Mouse (Mus musculus): ENCODE data around the gene Irf7. TPM values are rescaled to one million over a fixed set of nuclear protein-coding genes. Genes with fewer than 3 reads are reported as not detected.

Gene Irf7
- polyA plus RNA-seq, 1 experiment from 2014 or later, result 1.6 TPM

DNA sequence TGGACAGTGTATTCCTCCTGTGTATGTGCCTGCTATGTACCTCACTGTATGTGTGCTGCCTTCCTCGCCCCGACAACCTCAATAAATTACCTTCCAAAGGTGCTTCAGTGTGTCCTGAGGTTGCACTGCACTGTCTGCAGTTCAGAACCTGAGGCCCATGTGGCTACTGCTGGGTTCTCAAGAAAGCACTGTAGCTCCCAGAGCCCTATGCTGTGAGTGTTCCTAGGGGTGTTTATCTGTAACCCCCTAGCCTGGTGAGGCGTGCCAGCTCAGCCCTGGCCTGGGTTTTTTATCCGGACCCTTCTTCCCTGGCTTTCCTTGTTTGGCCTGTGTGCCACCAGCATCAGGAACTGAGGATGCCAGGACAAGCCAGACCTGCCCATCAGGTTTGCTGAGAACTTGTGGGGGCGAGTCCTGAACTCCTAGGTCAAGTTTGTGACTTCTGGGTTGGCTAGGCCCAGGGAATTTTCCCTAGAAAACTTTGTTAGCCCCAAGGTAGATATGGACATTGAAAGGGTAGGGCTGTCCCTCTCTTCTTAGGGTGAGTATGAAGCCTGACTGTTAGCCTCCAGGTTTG lies 47.6 kb downstream of the Irf7 start:
- DNase-seq (ENCODE audit: low spot score), result no peak
- ATAC-seq (ENCODE audit: low FRiP score), result no peak
- 88% methylated on average over 5 of the region's 5 CpGs for WGBS
- Histone ChIP-seq H3K4me2 (replicated peaks) (no peak overlapping the region), H3K4me1 (replicated peaks; ENCODE audit: control insufficient read depth, insufficient read depth, low read length) (peaks cover 32% of the 10 kb centered on the region), H3K9me3 (ENCODE audit: control insufficient read depth, low read length) (no peaks in the 10 kb centered on the region), H3K9ac (no peak overlapping the region), H3K27me3 (ENCODE audit: control insufficient read depth, insufficient read depth, low read length) (no peaks in the 10 kb centered on the region), H3K36me3 (replicated peaks; ENCODE audit: control insufficient read depth, insufficient read depth) (no peaks in the 10 kb centered on the region; the same call in 1 of the 2 replicates), H3K4me3 (replicated peaks; ENCODE audit: low read length) (no peak overlapping the region), H3K27ac (no peak overlapping the region)

DNA sequence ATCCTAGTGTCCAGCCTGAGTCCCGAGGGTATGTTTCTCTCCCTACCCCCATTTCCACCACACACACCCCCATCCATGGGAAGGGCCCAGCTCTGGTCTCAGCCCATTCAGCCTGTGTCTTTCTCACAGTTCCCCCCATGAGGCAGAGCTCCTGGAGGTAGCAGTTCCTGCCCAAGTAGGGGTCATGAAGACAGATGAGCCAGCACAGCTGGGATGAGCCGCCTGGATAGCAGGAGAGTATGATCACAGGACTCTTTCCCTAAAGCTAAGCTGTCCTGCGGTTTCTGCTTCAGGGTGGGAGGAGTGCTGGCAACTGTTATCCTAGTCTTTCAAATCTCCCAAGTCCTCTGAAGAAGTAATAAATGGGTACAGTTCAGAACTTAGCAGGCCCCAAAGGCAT lies 48.1 kb downstream of the Irf7 start:
- WGBS, result 85% methylated on average over 3 of the region's 3 CpGs
- H3K36me3 ChIP-seq (replicated peaks; ENCODE audit: control insufficient read depth, insufficient read depth), result no peaks in the 10 kb centered on the region; the same call in 1 of the 2 replicates

GRCm38 (mm10) chr7:141217343-141218013 lies 48.8 kb downstream of the Irf7 start:
- Histone ChIP-seq H3K4me3 (replicated peaks; ENCODE audit: low read length) (no peak overlapping the region), H3K36me3 (replicated peaks; ENCODE audit: control insufficient read depth, insufficient read depth) (no peaks in the 10 kb centered on the region; the same call in 1 of the 2 replicates), H3K9ac (no peak overlapping the region), H3K27me3 (ENCODE audit: control insufficient read depth, insufficient read depth, low read length) (no peaks in the 10 kb centered on the region), H3K4me2 (replicated peaks) (no peak overlapping the region), H3K4me1 (replicated peaks; ENCODE audit: control insufficient read depth, insufficient read depth, low read length) (peaks cover 28% of the 10 kb centered on the region), H3K9me3 (ENCODE audit: control insufficient read depth, low read length) (no peaks in the 10 kb centered on the region), H3K27ac (no peak overlapping the region)
- no peak for DNase-seq (ENCODE audit: low spot score)
- no peak for ATAC-seq (ENCODE audit: low FRiP score)
- WGBS, result 89% methylated on average over 17 of the region's 17 CpGs

More for the DNA sequence above, 48.1 kb downstream of the Irf7 start:
- DNase-seq (ENCODE audit: low spot score) (no peak), ATAC-seq (ENCODE audit: low FRiP score) (no peak)
- Histone ChIP-seq H3K9me3 (ENCODE audit: control insufficient read depth, low read length) (no peaks in the 10 kb centered on the region), H3K4me3 (replicated peaks; ENCODE audit: low read length) (no peak overlapping the region), H3K4me1 (replicated peaks; ENCODE audit: control insufficient read depth, insufficient read depth, low read length) (peaks cover 32% of the 10 kb centered on the region), H3K4me2 (replicated peaks) (no peak overlapping the region), H3K9ac (no peak overlapping the region), H3K27ac (no peak overlapping the region), H3K27me3 (ENCODE audit: control insufficient read depth, insufficient read depth, low read length) (no peaks in the 10 kb centered on the region)

DNA sequence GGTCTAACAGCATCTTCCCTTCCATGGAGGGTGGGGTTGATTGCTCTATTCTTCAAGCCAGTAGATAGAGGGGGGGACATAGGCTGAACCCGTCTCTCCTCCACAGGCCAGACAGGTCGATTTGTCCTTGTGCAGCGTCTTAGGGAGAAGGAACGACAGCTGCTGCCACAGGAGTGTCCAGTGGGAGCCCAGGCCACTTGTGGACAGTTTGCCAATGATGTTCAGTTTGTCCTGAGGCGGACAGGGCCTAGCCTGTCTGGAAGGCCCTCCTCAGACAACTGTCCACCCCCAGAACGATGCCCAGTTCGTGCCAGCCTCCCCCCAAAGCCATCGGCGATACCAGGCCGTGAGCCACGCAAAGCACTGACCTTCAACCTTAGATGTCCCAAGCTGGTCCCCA lies 49.4 kb downstream of the Irf7 start:
- peak overlapping the region; percentile 83 for H3K4me2 ChIP-seq (replicated peaks)
- no peaks in the 10 kb centered on the region for H3K27me3 ChIP-seq (ENCODE audit: control insufficient read depth, insufficient read depth, low read length)
- DNase-seq (ENCODE audit: low spot score), result no peak
- 89% methylated on average over 11 of the region's 11 CpGs for WGBS
- no peak for ATAC-seq (ENCODE audit: low FRiP score)
- no peak overlapping the region for H3K9ac ChIP-seq
- H3K9me3 ChIP-seq (ENCODE audit: control insufficient read depth, low read length), result no peaks in the 10 kb centered on the region
- no peak overlapping the region for H3K27ac ChIP-seq
- H3K4me3 ChIP-seq (replicated peaks; ENCODE audit: low read length), result 0 out of 2 replicates have a peak overlapping the region, but pooled peaks have one; percentile 62
- no peaks in the 10 kb centered on the region; the same call in 1 of the 2 replicates for H3K36me3 ChIP-seq (replicated peaks; ENCODE audit: control insufficient read depth, insufficient read depth)
- H3K4me1 ChIP-seq (replicated peaks; ENCODE audit: control insufficient read depth, insufficient read depth, low read length), result peaks cover 22% of the 10 kb centered on the region

- H3K27me3 ChIP-seq (ENCODE audit: control insufficient read depth, insufficient read depth, low read length), result no peaks in the 10 kb centered on the region
- DNase-seq (ENCODE audit: low spot score) (no peak), ATAC-seq (ENCODE audit: low FRiP score) (peak; percentile 68)
- peaks cover 17% of the 10 kb centered on the region for H3K4me1 ChIP-seq (replicated peaks; ENCODE audit: control insufficient read depth, insufficient read depth, low read length)
- H3K27ac ChIP-seq, result peak overlapping the region; percentile 49; the same call in 1 of the 2 replicates
- 1% methylated on average over 41 of the region's 42 CpGs for WGBS
- peak overlapping the region; percentile 66 for H3K9ac ChIP-seq
- H3K4me2 ChIP-seq (replicated peaks), result peak overlapping the region; percentile 83
- no peaks in the 10 kb centered on the region; the same call in 1 of the 2 replicates for H3K36me3 ChIP-seq (replicated peaks; ENCODE audit: control insufficient read depth, insufficient read depth)
- peak overlapping the region; percentile 62 for H3K4me3 ChIP-seq (replicated peaks; ENCODE audit: low read length)
- no peaks in the 10 kb centered on the region for H3K9me3 ChIP-seq (ENCODE audit: control insufficient read depth, low read length)
Measured at GRCm38 (mm10) chr7:141215880-141216733, 50.2 kb downstream of the Irf7 start.

DNA sequence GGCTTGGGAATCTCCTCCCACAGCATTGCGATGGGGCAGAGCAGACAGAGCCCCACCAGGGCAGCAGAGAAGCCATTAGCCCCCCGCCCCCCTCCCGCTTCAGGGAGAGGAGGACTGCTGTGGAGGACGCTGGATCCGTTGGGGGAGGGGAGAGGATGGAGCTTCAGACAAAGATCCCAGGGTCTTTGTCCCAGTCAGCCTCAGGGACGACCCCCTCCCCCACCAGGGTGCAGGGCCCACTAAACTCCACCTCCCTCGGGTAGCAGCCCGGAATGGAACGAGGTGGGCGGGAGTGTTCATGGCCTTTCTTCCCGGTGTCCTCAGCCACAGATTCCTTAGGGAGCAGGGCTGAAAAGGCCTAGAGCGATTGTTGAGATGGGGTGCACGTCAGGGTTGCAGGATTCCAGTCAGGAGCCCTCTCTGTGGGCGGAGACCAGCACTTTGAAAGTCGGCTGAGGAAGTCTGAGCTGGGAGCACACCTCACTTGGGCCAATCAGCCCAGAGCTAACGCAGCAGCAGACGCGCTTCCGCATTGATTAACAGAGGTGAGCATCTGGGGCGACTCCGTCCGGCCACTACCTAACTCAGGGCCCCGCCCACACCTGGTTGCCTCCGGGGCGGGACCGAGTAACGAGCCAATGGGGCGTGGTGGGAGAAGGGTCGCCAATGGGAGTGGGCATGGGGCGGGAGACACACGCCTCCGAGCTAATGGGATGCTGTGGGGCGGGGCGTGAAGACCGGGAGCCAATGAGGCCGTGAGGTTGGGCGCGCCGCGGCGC lies 51.0 kb downstream of the Irf7 start, which contains the start of gene Rassf7:
TSS of gene Rassf7 (plus strand) at position 760 of the 779 bp plus-strand sequence.
- no peaks in the 10 kb centered on the region for H3K9me3 ChIP-seq (ENCODE audit: control insufficient read depth, low read length)
- peak within 1 kb of the TSS; percentile 66 for H3K9ac ChIP-seq
- peak within 1 kb of the TSS; percentile 62 for H3K4me3 ChIP-seq (replicated peaks; ENCODE audit: low read length)
- H3K4me1 ChIP-seq (replicated peaks; ENCODE audit: control insufficient read depth, insufficient read depth, low read length), result peaks cover 14% of the 10 kb centered on the region
- DNase-seq (ENCODE audit: low spot score) (peak; percentile 86), ATAC-seq (ENCODE audit: low FRiP score) (peak; percentile 96)
- WGBS, result under 1% methylated on average over 41 of the region's 41 CpGs
- H3K27me3 ChIP-seq (ENCODE audit: control insufficient read depth, insufficient read depth, low read length), result no peaks in the 10 kb centered on the region
- no peaks in the 10 kb centered on the region; the same call in 1 of the 2 replicates for H3K36me3 ChIP-seq (replicated peaks; ENCODE audit: control insufficient read depth, insufficient read depth)
- H3K4me2 ChIP-seq (replicated peaks), result peak within 1 kb of the TSS; percentile 83
- peak within 1 kb of the TSS; percentile 76 for H3K27ac ChIP-seq

DNA sequence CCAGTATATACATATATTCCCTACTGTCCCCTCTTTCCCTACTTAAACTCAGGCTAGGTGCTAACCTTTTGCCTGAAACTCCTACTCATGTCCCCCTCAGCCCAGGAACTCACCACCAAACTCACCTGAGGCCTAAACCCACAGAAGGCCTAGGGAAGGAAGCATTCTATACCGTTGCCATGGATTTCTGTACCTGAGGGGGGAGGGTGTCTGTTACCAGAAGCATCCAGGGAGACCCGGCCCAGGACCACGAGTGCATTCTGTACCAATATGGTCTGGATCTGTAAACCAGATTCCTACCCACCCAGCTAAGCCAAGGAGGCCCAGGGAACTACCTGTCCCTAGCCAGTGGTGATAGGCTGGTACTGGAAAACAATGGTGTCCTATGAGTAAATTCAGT lies 52.0 kb downstream of the Irf7 start:
- H3K36me3 ChIP-seq (replicated peaks; ENCODE audit: control insufficient read depth, insufficient read depth), result no peaks in the 10 kb centered on the region; the same call in 1 of the 2 replicates
- no peak overlapping the region for H3K27ac ChIP-seq
- H3K9me3 ChIP-seq (ENCODE audit: control insufficient read depth, low read length), result no peaks in the 10 kb centered on the region
- DNase-seq (ENCODE audit: low spot score), result no peak
- no peak overlapping the region for H3K4me3 ChIP-seq (replicated peaks; ENCODE audit: low read length)
- ATAC-seq (ENCODE audit: low FRiP score), result no peak
- H3K4me2 ChIP-seq (replicated peaks), result no peak overlapping the region; the same call in 1 of the 2 replicates
- no peaks in the 10 kb centered on the region for H3K27me3 ChIP-seq (ENCODE audit: control insufficient read depth, insufficient read depth, low read length)
- peaks cover 14% of the 10 kb centered on the region for H3K4me1 ChIP-seq (replicated peaks; ENCODE audit: control insufficient read depth, insufficient read depth, low read length)
- 90% methylated on average over 3 of the region's 3 CpGs for WGBS
- H3K9ac ChIP-seq, result no peak overlapping the region; the same call in 1 of the 2 replicates

DNA sequence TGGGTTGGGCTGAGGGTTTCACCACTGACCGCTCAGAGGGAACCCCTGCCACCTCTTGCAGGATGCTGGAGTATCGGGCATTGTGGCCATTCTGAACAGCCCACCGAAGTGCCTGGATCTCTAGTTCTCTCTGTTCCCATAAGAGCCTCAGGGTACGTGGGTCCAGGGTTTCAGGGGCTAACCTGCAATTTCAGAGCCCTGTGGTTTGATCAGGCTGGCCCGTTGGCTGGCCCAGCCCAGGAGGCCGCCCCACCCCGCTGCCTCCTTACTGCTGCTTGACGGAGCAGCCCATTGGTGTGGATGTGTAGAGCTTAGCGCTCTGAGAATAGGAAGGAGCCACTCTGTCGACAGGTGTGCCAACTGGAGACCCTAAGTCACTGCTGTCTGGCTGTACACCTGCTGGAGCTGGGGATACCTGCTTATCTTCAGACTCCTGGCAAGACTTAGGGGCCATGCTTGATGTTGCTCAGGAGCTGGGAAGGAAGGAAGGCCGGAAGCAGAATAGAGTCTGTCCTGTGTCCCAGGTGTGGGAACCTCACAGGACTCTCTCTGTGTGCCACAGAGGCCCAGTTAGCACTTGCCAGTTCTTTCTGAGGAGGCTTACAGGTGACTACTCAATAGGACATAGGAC lies 52.6 kb downstream of the Irf7 start, which contains the start of gene Lmntd2:
TSS of gene Lmntd2 (minus strand) at position 476 of the 631 bp plus-strand sequence.
- ATAC-seq (ENCODE audit: low FRiP score), result no peak
- no peak for DNase-seq (ENCODE audit: low spot score)
- Histone ChIP-seq H3K36me3 (replicated peaks; ENCODE audit: control insufficient read depth, insufficient read depth) (no peaks in the 10 kb centered on the region; the same call in 1 of the 2 replicates), H3K4me2 (replicated peaks) (peak within 1 kb of the TSS; percentile 83), H3K27me3 (ENCODE audit: control insufficient read depth, insufficient read depth, low read length) (no peaks in the 10 kb centered on the region), H3K9me3 (ENCODE audit: control insufficient read depth, low read length) (no peaks in the 10 kb centered on the region), H3K4me1 (replicated peaks; ENCODE audit: control insufficient read depth, insufficient read depth, low read length) (peaks cover 14% of the 10 kb centered on the region), H3K4me3 (replicated peaks; ENCODE audit: low read length) (peak within 1 kb of the TSS; percentile 62), H3K9ac (peak within 1 kb of the TSS; percentile 50), H3K27ac (peak within 1 kb of the TSS; percentile 76)
- WGBS, result 92% methylated on average over 11 of the region's 11 CpGs
